Mouse (Mus musculus) ES-E14 (cell line): Measurements from ENCODE around the gene Tuba8.

Experiments used
- CHD2 ChIP-seq: IDR thresholded peaks from 2 replicates; pipeline ENCODE4 v1.6.1; 2014; ENCODE audit warnings: mild to moderate bottlenecking, low read depth, low read length, inconsistent platforms
- HCFC1 ChIP-seq: IDR thresholded peaks from 2 replicates; pipeline ENCODE4 v1.6.1; 2012; ENCODE audit warnings: low read length, inconsistent platforms, borderline replicate concordance; ENCODE audit not compliant: insufficient read depth

- TF ChIP-seq CHD2 = no peak
- no peak for TF ChIP-seq HCFC1
Measured at GRCm38 (mm10) chr6:121226043-121226442, 15.5 kb downstream of the Tuba8 start.
